Mouse (Mus musculus): ENCODE measurements around the gene Dpp6.

Dpp6 gene

DNA sequence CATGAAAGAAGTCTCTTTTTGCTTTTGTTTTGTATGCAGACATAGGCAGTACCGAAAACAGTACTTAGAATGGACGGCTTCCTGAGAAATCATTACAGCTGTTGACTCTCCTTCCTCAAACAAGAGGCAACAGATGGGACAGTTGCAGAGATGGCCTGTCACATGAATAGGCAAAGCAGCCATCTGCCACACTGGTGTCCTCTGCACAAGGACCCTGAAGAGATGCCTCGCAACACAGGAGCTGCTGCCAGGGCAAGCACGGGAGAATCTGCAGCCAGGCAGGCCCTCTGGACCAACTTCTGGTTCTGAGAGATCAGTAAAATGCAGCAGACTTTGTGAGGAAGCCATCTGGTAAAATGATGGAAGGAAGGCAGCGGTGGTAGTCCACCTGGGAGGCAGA lies 950.9 kb downstream of the Dpp6 start:
- no peak for DNase-seq (ENCODE audit: low spot score)
